Mouse (Mus musculus) stomach, embryonic 15.5 days (tissue): ENCODE results near the gene Rbpjl. TPM values are rescaled to one million over a fixed set of nuclear protein-coding genes. Genes with fewer than 3 reads are reported as not detected.

Experiments
- ATAC-seq: fragments of 200-750 bp; cut with Nextera tagmentation; 2 replicates; pipeline ENCODE4 v1.8.0; 2017; ENCODE audit warnings: low read depth, moderate number of reproducible peaks, moderate TSS enrichment; ENCODE audit not compliant: insufficient read depth, low FRiP score
- H3K27ac ChIP-seq: fragments of 300-500 bp; sonication (generic); 2 replicates; pipeline ENCODE4 v1.5.1; 2015; ENCODE audit warnings: mild to moderate bottlenecking, inconsistent platforms
- H3K27me3 ChIP-seq: fragments of 300-500 bp; sonication (generic); replicated peaks from 2 replicates; pipeline ENCODE4 v1.6.1; 2015; ENCODE audit warnings: inconsistent platforms
- H3K36me3 ChIP-seq: fragments of 300-500 bp; sonication (generic); 2 replicates; pipeline ENCODE4 v1.6.1; 2015; ENCODE audit warnings: inconsistent platforms
- H3K4me1 ChIP-seq: fragments of 300-500 bp; sonication (generic); 2 replicates; pipeline ENCODE4 v1.6.1; 2015; ENCODE audit warnings: inconsistent platforms
- H3K4me2 ChIP-seq: fragments of 300-500 bp; sonication (generic); 2 replicates; pipeline ENCODE4 v1.6.1; 2015; ENCODE audit warnings: mild to moderate bottlenecking, inconsistent platforms
- H3K4me3 ChIP-seq: fragments of 300-500 bp; sonication (generic); replicated peaks from 2 replicates; pipeline ENCODE4 v1.5.1; 2015; ENCODE audit warnings: inconsistent platforms
- H3K9ac ChIP-seq: fragments of 300-500 bp; sonication (generic); 2 replicates; pipeline ENCODE4 v1.6.1; 2015; ENCODE audit warnings: inconsistent platforms
- H3K9me3 ChIP-seq: fragments of 300-500 bp; sonication (generic); 2 replicates; pipeline ENCODE4 v1.6.1; 2016; ENCODE audit warnings: inconsistent platforms
- WGBS: fragments of 180-500 bp; shearing (Covaris S2); methylation state at CpG from one replicate; pipeline ENCODE4 v1.1.7; 2015; 5-methylcytosine and 5-hydroxymethylcytosine counted together
- polyA plus RNA-seq: library from polyadenylated mRNA; unstranded; fragments of >200 nt; fragmentation: Nextera tagmentation; extraction: Ambion mirVana; gene quantifications from 2 replicates; pipeline ENCODE4 v1.2.1, GENCODE M21; 2015

Rbpjl gene
- polyA plus RNA-seq = 49.2 and 72.3 TPM in 2 replicates

DNA sequence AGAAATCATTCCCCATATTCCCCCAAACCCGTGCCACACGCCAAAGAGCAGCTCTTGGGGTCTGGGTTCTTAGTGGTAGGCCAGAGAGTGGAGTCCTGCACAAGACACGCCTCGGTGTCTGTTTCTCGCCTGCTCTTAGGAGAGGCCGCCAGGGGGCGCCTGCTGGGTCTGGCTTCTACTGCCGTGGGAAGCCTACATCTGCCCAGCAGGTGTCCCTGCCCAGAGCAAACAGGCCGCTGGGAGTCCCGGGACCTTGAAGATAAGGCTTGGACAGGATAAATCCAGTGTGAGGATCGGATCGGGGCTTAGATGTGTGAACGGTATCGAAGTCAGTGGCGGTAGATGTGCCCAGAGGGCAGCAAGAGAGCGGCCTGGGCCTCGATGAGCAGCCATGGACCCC lies at the start of gene Rbpjl:
Rbpjl (plus strand) TSS at position 236 of the 400 bp plus-strand sequence.
- Histone ChIP-seq H3K36me3 (no peaks in the 10 kb centered on the region), H3K9me3 (no peaks in the 10 kb centered on the region), H3K4me1 (peaks cover 27% of the 10 kb centered on the region), H3K27ac (peak within 1 kb of the TSS; percentile 18; the same call in 1 of the 2 replicates), H3K4me3 (peak within 1 kb of the TSS; percentile 42), H3K4me2 (peak within 1 kb of the TSS; percentile 68; the same call in 1 of the 2 replicates), H3K9ac (no peak within 1 kb of the TSS), H3K27me3 (peaks cover 74% of the 10 kb centered on the region)
- ATAC-seq = peak; percentile 57
- WGBS = 5% methylated on average over 17 of the region's 17 CpGs

DNA sequence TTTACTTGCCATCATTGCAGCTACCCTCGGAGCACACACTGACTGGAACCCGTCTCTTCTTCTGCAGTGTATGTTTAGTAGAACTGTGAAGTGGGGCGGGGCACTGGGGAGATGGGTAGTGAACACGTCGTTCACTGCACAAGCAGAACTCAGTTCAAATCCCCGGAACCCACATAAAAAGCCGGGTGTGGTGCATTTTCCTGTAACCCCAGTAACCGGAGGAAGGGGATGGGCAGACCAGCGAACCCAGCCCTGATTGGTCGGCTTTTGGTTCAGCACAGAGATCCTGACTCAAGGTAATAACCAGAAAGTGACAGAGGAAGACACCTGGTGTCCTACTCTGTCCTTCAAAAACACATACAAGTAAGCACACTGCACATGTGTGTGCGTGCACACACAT lies 49.6 kb upstream of the Rbpjl start:
- Histone ChIP-seq H3K4me3 (no peak overlapping the region), H3K4me2 (no peak overlapping the region), H3K4me1 (no peaks in the 10 kb centered on the region), H3K27me3 (no peaks in the 10 kb centered on the region), H3K36me3 (no peaks in the 10 kb centered on the region), H3K9ac (no peak overlapping the region), H3K9me3 (no peaks in the 10 kb centered on the region), H3K27ac (no peak overlapping the region)
- ATAC-seq = no peak
- WGBS = 77% methylated on average over 11 of the region's 11 CpGs

DNA sequence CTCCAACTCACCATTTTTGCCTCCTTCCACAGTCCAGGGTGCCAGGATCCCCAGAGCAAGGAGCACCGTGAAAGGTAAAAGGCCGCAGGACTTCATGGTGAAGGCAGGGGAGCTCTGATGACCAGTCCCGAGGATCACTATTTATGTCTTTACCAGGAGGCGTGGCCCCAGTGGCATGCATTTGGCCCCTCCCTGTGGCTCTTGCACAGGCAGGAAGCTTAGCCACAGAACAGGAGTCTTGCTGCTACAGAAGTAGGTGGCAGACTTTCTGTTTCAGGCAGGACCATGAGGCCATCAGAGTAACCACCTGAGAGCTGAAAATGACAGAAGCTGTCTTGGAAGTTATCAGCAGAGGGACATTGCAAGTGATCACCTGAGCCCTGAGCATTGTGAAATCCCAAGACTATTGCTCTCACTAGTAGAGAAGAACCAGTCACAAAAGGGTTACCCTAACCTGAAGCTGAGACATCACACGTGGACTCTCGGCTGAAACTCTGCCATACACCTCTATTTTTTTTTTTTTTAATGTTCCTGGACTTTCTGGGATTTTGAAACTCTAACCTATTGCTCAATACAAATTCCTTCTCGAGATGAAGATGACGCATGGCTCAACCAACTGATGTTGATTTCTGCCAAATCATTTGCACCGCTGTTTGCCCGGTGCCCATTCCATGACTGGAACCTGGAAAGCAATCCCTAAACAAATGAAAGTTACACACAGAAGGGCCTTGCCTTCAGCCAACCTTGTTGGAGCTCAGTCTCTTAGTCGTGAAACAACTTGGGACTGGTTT lies 46.6 kb upstream of the Rbpjl start:
- no peak for ATAC-seq
- Histone ChIP-seq H3K4me1 (no peaks in the 10 kb centered on the region), H3K36me3 (no peaks in the 10 kb centered on the region), H3K27me3 (no peaks in the 10 kb centered on the region), H3K9me3 (no peaks in the 10 kb centered on the region), H3K9ac (no peak overlapping the region), H3K4me2 (no peak overlapping the region), H3K4me3 (no peak overlapping the region), H3K27ac (no peak overlapping the region)
- WGBS = 68% methylated on average over 11 of the region's 11 CpGs

- H3K9me3 ChIP-seq = no peaks in the 10 kb centered on the region
Observed at GRCm38 (mm10) chr2:164358373-164358772, 44.6 kb upstream of the Rbpjl start.

GRCm38 (mm10) chr2:164359031-164359430 lies 43.9 kb upstream of the Rbpjl start:
- Histone ChIP-seq H3K9me3 (no peaks in the 10 kb centered on the region), H3K27me3 (no peaks in the 10 kb centered on the region), H3K4me3 (no peak overlapping the region), H3K4me1 (no peaks in the 10 kb centered on the region), H3K4me2 (no peak overlapping the region), H3K27ac (no peak overlapping the region), H3K36me3 (no peaks in the 10 kb centered on the region), H3K9ac (no peak overlapping the region)
- no peak for ATAC-seq
- 80% methylated on average over 5 of the region's 5 CpGs for WGBS

More at GRCm38 (mm10) chr2:164358373-164358772, 44.6 kb upstream of the Rbpjl start:
- ATAC-seq = no peak
- Histone ChIP-seq H3K36me3 (no peaks in the 10 kb centered on the region), H3K9ac (no peak overlapping the region), H3K4me3 (no peak overlapping the region), H3K4me2 (no peak overlapping the region), H3K27me3 (no peaks in the 10 kb centered on the region), H3K27ac (no peak overlapping the region), H3K4me1 (no peaks in the 10 kb centered on the region)
- 84% methylated on average over 3 of the region's 3 CpGs for WGBS

GRCm38 (mm10) chr2:164359668-164360067 lies 43.3 kb upstream of the Rbpjl start:
- Histone ChIP-seq H3K4me1 (no peaks in the 10 kb centered on the region), H3K9me3 (no peaks in the 10 kb centered on the region), H3K27ac (no peak overlapping the region), H3K4me3 (no peak overlapping the region), H3K9ac (no peak overlapping the region), H3K27me3 (no peaks in the 10 kb centered on the region), H3K4me2 (no peak overlapping the region), H3K36me3 (no peaks in the 10 kb centered on the region)
- ATAC-seq = no peak
- WGBS = 76% methylated on average over 5 of the region's 5 CpGs

DNA sequence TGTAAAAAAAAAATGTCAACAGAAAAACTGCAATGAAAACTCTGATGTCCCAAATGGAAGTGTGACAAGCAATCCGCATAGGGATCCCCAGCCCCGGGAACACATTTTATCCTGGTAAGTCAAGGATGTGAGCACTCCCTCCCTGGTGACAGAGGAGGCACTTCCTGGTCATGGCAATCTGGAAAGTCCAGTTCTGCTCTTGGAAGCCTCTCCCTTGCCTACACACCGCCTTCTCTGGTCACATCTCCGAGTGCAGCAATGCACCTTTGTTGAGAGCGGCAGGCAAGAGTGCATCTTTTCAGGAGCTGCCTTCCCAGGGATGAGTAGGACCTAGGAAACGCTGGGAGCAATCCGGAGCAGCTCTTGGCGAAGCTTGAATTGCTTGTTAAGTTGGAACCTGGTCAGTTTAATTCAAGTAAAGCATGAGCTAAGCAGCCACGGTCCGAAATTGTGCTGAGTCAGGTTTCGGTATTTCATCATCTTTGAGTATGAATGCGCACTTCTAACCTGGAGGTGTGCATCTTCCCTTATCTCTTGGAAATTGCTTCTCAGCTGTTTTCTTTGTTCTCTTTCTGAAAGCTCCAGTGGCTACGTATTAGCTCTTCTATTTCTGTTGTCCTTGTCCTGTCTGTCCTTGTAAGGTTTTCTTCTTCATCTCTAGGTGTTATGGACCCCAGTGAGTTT lies 41.8 kb upstream of the Rbpjl start:
- 33% methylated on average over 13 of the region's 13 CpGs for whole genome bisulfite sequencing
- no peaks in the 10 kb centered on the region for H3K4me1 ChIP-seq
- no peak overlapping the region for H3K4me2 ChIP-seq
- H3K9me3 ChIP-seq = no peaks in the 10 kb centered on the region
- no peak overlapping the region for H3K27ac ChIP-seq
- no peaks in the 10 kb centered on the region for H3K27me3 ChIP-seq
- no peak overlapping the region for H3K4me3 ChIP-seq
- ATAC-seq = no peak
- no peak overlapping the region for H3K9ac ChIP-seq
- H3K36me3 ChIP-seq = no peaks in the 10 kb centered on the region

DNA sequence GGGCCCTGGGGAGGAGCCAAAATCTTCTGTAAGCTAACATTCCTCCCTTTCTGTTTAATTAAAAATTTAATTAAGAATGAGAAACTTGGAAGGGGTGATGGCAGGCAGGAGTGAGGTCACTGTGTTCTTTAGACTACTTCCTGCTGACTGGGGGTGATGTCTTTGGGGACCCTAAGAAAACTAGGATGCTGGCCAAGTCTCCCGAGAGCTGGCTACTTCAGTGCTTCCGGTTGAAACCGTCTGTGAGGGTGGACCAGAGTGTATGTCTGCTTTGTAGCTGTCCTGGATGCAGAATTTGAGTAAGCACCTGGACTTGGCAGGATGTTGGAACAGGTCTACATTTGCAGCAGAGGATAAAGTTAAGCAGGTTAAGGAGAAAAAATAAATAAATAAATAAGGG lies 36.0 kb upstream of the Rbpjl start:
- Histone ChIP-seq H3K4me2 (no peak overlapping the region), H3K4me1 (no peaks in the 10 kb centered on the region), H3K27me3 (no peaks in the 10 kb centered on the region), H3K27ac (no peak overlapping the region), H3K36me3 (no peaks in the 10 kb centered on the region), H3K9me3 (no peaks in the 10 kb centered on the region), H3K4me3 (no peak overlapping the region), H3K9ac (no peak overlapping the region)
- ATAC-seq = no peak
- 55% methylated on average over 3 of the region's 3 CpGs for WGBS

- WGBS = 74% methylated on average over 6 of the region's 6 CpGs
- H3K4me2 ChIP-seq = no peak overlapping the region
- ATAC-seq = no peak
- H3K27ac ChIP-seq = no peak overlapping the region
- H3K4me1 ChIP-seq = no peaks in the 10 kb centered on the region
- H3K9me3 ChIP-seq = no peaks in the 10 kb centered on the region
- no peaks in the 10 kb centered on the region for H3K36me3 ChIP-seq
- H3K4me3 ChIP-seq = no peak overlapping the region
- H3K9ac ChIP-seq = no peak overlapping the region
- H3K27me3 ChIP-seq = no peaks in the 10 kb centered on the region
Observed at GRCm38 (mm10) chr2:164368620-164369105, 34.3 kb upstream of the Rbpjl start.

DNA sequence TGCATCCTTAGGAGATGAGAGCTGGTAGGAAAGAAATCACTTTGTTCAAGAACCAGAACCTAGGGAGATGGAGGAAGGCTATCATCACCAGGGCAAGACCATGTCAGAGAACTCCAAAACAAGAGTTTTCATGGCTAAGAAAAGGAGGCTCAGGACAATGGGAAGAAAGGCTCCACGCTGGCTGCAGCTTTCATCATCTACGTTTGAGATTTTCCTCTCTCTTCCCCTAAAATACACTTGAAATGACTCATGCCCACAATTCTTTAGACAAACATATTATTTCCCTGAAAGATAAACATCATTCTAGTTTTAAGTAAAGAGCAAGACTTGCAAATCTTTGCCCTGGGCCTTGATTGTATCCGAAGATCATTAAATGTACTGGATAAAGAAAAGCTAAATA lies 31.6 kb upstream of the Rbpjl start:
- Histone ChIP-seq H3K4me1 (no peaks in the 10 kb centered on the region), H3K27ac (no peak overlapping the region), H3K4me2 (no peak overlapping the region), H3K9me3 (no peaks in the 10 kb centered on the region), H3K36me3 (no peaks in the 10 kb centered on the region), H3K4me3 (no peak overlapping the region), H3K9ac (no peak overlapping the region), H3K27me3 (no peaks in the 10 kb centered on the region)
- 68% methylated on average over 3 of the region's 3 CpGs for WGBS
- ATAC-seq = no peak

- Histone ChIP-seq H3K9me3 (no peaks in the 10 kb centered on the region), H3K27me3 (no peaks in the 10 kb centered on the region), H3K9ac (no peak overlapping the region), H3K27ac (no peak overlapping the region), H3K4me1 (no peaks in the 10 kb centered on the region), H3K4me3 (no peak overlapping the region), H3K4me2 (no peak overlapping the region), H3K36me3 (no peaks in the 10 kb centered on the region)
- 19% methylated on average over 3 of the region's 3 CpGs for WGBS
- no peak for ATAC-seq
Observed at GRCm38 (mm10) chr2:164372408-164373053, 30.4 kb upstream of the Rbpjl start.

DNA sequence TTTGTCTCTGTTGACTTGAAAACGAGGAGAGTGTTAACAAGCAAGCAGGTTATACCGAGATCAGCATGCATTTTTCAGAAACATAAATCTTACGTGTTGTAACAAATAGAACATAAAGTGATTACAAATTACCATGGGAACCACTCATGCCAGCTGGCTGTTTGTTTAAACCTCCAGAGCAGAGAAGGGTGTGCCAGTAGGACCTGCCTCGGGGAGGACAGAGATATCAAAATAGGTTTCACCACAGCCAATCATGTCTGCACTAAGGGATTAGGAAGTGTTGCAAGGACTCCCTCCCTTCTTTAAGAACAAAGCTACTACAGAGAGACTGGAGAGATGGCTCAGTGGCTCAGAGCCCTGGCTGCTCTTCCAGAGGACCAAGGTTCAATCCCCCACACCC lies 29.8 kb upstream of the Rbpjl start:
- no peak overlapping the region for H3K4me2 ChIP-seq
- WGBS = 27% methylated on average over 4 of the region's 4 CpGs
- H3K36me3 ChIP-seq = no peaks in the 10 kb centered on the region
- ATAC-seq = no peak; the same call in 1 of the 2 replicates
- H3K27me3 ChIP-seq = no peaks in the 10 kb centered on the region
- no peaks in the 10 kb centered on the region for H3K9me3 ChIP-seq
- H3K4me1 ChIP-seq = no peaks in the 10 kb centered on the region
- H3K9ac ChIP-seq = no peak overlapping the region
- no peak overlapping the region for H3K4me3 ChIP-seq
- H3K27ac ChIP-seq = no peak overlapping the region
